Mouse (Mus musculus) brain, embryonic 14.5 days (tissue): ENCODE data around the gene Ramp1. TPM values are rescaled to one million over a fixed set of nuclear protein-coding genes. Genes with fewer than 3 reads are reported as not detected.

ENCODE experiments used
- DNase-seq: peaks from one replicate; pipeline ENCODE4 v3.0.0-alpha.2; 2011; ENCODE audit warnings: low read depth
- CTCF ChIP-seq: fragments of 200-500 bp; IDR thresholded peaks from 2 replicates; pipeline ENCODE4 v1.5.1; 2012; ENCODE audit warnings: inconsistent platforms, mild to moderate bottlenecking, moderate library complexity, borderline replicate concordance; ENCODE audit not compliant: insufficient read depth, insufficient read length; ENCODE audit errors: extremely low read depth
- POLR2A ChIP-seq: fragments of 200-500 bp; IDR thresholded peaks from 2 replicates; pipeline ENCODE4 v1.6.1; 2012; ENCODE audit warnings: mild to moderate bottlenecking, inconsistent platforms, borderline replicate concordance; ENCODE audit not compliant: poor library complexity, insufficient read depth, insufficient read length, severe bottlenecking; ENCODE audit errors: extremely low read depth
- polyA plus RNA-seq: library from polyadenylated mRNA; depleted of rRNA; stranded (reverse); fragments of >200 nt; gene quantifications from 2 replicates; pipeline ENCODE4 v1.2.3, GENCODE M21; 2012

Ramp1 gene
- polyA plus RNA-seq, 1 experiment = 3.8 TPM

DNA sequence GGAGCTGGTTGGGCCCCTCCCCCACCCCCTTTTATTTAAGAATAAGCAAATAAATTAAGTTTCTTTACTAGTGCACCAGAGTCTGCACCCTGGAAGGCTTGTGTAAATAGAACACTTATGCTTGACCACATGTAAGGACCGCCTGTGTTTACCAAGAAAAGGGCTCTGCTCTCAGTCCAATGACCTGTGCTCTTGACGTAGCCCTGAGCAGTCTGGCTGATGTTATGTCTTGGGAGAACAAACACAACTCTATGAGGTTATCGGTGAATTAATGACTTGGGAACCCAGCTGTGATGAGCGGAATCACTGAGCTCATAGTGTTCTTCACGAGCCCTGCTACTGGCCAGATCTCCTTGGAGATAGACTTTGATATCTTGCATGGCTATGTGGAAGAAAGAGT lies 1.6 kb downstream of the Ramp1 start:
- DNase-seq = peak; percentile 6
- no peak for TF ChIP-seq CTCF
- no peak for TF ChIP-seq POLR2A

DNA sequence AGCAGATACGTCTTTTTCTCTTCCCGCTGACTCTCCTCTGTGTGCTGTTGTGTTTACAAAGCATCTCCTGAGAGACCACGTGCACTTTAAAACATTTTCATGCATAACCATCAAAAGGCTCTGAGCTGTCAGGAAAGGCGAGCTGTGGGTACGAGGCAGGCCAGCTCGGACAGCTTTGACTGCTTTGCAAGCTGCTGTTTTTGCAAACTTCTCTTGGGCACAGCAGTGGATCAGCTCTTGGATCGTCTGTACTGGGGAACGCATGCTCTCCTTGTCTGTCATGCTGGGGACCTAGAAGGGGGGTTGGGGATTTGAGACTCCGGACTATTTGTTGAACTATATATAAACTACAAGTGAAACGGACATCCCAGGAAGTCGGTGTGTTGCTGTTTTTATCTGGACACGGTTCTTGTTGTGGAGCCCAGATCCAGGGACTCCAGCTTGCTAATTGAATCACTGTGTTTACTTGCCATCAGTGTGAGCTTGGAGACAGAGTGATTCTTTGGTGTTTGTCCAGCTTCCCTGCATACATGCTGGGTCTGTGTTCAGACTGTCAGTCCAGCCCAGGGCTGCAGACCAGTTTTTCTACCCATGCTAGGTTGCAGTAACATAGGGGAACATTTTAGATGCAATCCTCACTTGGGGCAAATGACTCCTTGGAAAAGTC lies 2.3 kb downstream of the Ramp1 start:
- TF ChIP-seq POLR2A (no peak), CTCF (no peak)
- DNase-seq = peak; percentile 37

DNA sequence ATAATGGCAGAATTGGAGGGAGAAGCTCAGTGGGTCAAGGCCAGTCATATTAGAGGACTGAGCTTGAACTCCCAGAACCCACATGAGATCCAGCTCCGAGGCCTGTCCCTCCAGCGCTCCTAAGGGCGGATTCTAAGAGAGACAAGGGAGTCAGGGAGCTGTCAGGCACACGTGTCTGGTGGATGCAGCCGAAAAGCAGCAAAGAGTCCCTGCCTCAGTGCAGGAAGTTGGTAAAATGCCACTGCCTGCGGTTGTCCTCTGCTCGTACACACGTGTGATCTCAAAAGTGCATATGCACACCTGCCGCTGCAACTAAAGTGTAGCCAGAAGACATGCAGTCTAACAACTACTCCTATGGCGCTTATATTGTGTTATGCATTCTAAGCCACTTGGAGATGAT lies 3.7 kb downstream of the Ramp1 start:
- no peak for TF ChIP-seq POLR2A
- TF ChIP-seq CTCF = no peak
- no peak for DNase-seq

DNA sequence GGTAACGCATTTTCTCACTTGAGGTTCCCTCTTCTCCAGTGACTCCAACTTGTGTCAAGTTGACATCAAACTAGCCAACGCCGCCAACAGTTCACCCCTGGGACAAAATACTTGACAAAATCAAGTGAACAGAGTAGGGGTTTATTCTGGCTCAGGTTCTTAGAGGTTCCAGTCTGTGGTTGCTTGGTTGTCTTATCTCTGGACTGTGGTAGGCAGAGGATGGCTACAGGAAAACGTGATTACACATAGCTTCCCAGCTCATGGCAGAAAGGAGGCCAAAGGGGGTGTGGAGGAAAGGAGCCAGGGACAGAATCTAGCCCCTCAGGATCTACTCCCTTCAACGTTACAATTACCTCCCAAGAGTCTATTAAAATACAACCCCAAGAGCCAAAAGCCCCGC lies 7.1 kb downstream of the Ramp1 start:
- no peak for DNase-seq
- TF ChIP-seq POLR2A (no peak), CTCF (no peak)

DNA sequence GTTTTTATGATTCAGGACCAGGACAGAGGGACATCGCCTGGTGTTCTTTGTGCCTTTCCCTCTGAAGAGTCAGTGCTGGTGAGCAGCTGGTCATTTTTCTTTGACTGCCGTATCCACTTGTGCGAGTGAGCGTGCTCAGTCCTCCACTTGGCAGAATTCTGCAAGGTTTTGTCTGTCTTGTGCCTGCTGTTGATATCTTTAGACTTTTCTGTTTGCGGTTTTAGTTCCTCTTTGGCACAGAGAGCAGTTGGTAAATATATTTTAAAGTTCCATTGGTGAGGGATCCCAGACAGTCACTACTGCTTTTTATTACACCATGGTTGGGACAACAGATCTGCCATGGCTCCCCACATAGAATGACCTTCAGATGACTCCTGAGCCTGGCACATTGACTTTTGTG lies 7.7 kb downstream of the Ramp1 start:
- DNase-seq = no peak
- TF ChIP-seq POLR2A (no peak), CTCF (no peak)

DNA sequence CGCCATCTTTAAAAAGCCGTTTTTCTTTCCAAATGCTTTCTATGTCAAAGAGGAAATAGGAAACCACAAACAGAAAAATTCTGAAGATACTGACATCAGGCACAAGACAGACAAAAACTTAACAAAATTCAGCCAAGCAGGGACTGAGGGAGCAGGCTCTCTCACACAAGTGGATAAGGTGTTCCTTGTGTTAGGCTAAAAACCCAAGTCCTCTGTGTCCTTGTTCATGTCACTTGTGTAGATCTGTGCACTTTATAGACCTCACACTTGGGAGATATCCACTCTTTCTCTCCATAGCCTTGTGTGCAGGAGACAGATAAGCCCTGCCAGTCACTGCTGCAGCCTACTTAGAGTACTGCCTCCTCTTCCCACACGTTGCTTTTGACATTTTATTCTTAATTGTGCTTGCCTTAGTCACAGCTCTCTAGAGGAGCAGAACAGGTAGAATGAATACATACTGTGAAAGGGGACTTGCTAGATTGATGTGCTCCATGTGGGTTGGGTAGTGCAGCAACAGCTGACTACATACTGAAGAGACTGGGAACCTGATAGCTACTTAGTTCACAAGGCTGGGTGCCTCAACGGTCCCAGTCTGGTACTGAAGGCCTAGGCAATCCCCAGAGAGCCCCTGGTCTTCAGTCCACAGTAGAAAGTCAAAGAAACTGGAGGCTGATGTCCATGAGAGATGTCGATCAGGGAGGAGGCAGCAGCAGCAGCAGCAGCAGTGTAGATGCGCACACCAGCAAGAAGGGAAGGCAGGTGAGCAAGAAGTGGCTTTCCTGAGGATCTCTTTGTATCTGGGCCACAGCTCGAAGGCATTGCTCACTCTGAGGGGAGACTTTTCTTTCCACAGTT lies 8.4 kb downstream of the Ramp1 start:
- DNase-seq = no peak
- TF ChIP-seq CTCF = no peak
- TF ChIP-seq POLR2A = no peak

DNA sequence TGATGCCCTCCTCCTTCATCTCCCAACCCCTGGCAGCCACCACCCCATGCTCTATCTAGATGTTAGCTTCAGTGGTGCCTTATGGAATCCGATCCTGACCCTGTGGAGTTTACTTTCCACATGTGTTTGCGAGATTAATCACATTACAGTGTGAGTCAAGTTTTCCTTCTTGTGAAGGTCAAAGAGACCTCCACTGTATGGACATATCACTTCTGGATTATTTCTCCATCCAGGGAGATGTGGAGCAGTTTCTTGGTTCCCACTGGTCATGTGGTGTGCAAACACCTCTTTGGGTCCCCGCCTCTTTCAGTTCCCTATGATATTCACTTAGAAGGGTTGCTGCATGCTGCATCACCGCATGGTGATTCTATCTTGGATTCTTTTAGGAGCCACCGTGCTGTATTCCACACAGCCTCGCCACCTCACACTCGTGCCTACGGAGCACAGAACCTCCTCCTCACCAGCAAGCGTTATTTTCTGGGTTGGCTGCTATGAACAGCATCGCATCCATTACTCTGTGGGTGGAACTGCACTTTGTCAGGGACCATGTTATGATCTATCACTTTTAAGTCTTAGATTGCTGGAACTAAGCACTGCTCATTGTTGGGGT lies 9.3 kb downstream of the Ramp1 start:
- TF ChIP-seq POLR2A (no peak), CTCF (no peak)
- no peak for DNase-seq

DNA sequence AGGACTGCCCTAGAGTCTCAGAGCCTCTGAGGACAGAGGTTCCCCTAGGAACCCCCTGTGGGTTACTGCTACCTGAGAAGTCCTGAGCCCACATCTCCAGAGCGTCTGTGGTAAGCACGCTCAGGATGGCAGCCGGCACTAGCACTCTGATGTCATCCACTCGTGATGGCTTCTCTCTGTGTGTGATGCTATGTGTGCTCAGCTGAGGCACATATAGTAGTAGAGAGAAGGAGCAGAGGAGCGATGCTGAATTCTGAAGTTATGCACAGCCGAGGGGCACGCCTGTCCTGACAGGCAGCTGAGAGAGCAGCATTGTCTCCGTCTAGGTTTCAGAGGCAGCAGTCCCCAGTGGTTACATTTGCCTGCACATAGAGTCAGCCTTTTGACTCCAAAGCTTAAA lies 12.6 kb downstream of the Ramp1 start:
- DNase-seq = no peak
- TF ChIP-seq POLR2A = no peak
- no peak for TF ChIP-seq CTCF

DNA sequence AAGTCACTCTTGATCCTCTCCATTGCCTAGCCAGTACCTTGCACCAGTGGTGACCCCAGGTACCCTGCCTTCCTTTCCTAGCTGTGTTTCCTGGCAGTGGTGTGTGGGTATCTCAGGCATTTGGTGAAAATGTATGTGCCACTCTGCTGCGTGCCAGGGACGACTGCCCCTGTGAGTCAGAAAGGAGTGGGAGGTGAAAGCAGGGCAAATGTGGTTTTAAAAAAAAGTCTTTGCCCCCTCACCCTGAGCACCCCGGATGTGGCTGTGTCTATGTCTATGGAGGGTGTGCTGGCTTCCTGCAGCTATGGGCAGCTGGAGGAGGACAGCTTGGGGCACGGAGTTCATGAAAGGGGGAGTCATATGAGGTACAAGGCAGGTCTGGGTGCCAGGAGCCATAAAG lies 13.6 kb downstream of the Ramp1 start:
- DNase-seq = no peak
- TF ChIP-seq POLR2A (no peak), CTCF (no peak)

DNA sequence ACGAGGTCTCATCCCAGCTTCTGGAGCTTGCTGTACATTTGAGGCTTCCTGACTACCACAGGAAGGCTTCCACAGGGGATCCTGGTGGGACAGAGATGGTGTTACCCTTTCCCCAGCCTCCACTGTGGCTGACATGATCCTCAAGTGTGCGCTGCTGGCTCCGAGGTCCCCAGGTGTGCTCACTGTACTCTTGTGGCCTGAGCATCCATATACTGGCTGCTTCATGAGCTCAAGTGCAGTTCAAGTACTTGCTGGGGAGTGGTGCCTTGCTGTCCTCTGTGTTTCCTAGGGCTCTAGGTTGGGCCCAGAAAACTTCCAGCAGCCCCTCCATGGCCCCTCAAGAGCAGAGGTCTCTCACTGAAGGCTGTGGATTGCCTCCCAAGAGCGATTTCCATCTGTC lies 14.1 kb downstream of the Ramp1 start:
- TF ChIP-seq CTCF = no peak
- TF ChIP-seq POLR2A = no peak
- DNase-seq = no peak

DNA sequence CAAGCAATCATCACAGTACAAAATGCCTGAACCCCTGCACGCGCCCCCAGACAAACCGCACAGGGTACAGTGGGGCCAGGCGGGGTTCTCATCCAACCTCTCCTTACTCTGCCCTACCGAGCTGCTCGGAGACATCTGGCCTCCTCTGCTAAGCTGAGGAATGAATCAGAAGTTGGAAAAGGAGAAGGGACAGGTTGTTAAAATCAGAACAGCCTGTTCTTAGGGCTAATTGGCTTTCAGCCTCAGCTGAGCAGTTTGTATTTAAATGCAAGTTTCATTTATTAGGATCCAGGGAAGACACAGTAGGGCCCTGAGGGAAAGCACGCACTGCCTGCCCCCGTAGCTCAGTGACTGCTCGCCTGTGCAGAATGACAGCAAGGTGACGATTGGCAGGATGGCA lies 20.2 kb downstream of the Ramp1 start:
- DNase-seq = peak; percentile 43
- TF ChIP-seq POLR2A (no peak), CTCF (no peak)

DNA sequence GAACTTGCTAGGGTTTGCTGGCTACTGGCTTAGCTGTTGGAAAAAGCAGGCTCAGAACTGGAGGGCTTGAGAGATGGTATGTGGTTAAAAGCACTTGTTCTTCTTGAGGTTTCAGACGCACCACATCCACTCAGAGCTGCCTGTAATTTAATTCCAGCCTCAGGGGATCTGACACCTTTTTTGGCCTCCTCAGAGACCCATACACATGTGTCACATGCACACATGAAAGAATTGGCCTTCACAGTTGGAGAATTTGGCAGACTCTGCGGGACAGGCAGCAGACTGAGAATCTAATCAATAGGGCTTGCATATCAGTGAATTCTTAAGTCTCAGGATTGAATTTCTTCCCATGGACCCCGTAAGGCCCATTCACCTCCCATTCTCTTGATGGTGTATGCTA lies 21.5 kb downstream of the Ramp1 start:
- TF ChIP-seq POLR2A = no peak
- no peak for TF ChIP-seq CTCF
- DNase-seq = peak; percentile 75

DNA sequence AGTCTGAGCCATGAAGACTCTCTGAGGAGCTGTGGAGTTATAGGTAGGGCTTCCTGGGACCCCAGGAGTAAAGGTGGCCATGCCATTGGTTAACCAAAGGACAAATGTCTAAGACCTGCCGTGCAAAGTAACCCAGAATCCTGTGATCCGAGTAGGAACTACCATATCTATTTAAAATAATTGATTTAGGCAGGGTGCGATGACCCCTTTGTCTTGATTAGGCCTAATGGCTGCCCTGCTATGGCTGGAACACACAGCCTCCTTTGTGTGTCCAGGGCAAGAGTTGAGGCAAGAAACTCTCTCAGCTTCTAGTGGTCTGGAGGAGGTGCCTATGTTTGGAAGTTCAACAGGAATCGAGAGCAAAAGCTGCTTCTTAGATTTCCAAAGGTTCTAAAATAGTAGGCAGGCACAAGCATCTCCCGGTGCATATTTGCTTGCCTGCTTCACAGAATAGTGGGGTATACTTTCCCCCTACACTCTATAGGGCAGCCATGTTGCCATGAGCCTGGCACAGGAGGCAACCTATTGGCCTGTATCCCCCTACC lies 24.7 kb downstream of the Ramp1 start:
- TF ChIP-seq CTCF (no peak), POLR2A (no peak)
- no peak for DNase-seq

DNA sequence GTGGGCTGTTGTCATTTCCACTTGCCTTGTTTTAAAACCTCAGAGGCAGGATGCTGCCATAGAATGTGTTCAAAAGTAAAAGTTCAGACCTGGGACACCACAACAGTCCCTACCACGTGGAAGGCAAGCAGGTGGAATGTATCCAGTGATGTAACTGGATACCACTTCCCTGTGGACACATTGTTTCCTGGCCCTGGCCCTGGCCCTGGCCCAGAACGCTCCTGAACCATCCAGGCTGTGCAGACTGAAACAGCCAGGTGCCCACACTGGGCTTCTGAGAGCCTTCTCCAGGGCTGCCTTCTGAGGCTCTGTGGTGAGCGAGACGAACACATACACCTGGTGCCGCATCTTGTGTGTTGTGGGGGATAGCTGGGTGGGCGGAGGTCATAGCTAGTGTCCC lies 26.0 kb downstream of the Ramp1 start:
- TF ChIP-seq CTCF (no peak), POLR2A (no peak)
- no peak for DNase-seq

DNA sequence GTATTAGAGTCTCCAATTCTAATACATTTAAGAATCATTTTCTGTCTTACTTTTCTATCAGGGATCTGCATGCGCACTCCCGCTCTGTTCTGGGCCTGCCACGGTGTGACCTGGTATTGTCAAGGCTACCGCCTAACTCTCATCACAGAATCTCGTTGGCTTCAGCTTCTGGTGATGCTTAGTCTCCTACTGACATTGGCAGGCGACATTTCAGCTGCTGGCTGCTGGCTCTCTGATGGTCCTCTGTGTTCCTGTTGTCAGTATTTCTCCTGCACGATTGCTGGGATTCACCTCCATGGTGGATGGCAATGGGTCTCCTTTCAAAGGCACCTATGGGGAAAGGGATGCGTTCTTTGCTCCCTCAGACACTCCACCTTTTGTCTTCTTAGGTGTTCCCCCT lies 26.7 kb downstream of the Ramp1 start:
- DNase-seq = peak; percentile 15
- TF ChIP-seq POLR2A (no peak), CTCF (no peak)
